Mouse (Mus musculus): ENCODE data around the gene Pom121l2. TPM values are rescaled to one million over a fixed set of nuclear protein-coding genes. Genes with fewer than 3 reads are reported as not detected.

Gene Pom121l2
- total RNA-seq, 4 experiments from 2014 or later = not detected

Small RNA genes lying within 50 kb of the gene (microRNA-seq; reads per million reads assigned to microRNA genes)
- gene Gm44390 = not detected

Other genes with a start within 250 kb of the Pom121l2 start
- 1 to 10 TPM in 1 of 4 experiments, under 1 TPM in 2, not detected in 1; 0.67 to 1.6 (median 0.90) TPM for gene Hist1h4j, start 246.1 kb upstream of the Pom121l2 start, total RNA-seq (2022)
- gene Hist1h4k, start 230.7 kb upstream of the Pom121l2 start, total RNA-seq (2022) = 10 to 100 TPM in 1 of 4 experiments, 1 to 10 TPM in 3; 5.0 to 10.8 (median 6.7) TPM
- not detected for gene Hist1h2ak, start 227.4 kb upstream of the Pom121l2 start, total RNA-seq (2022)
- 1 to 10 TPM in 2 of 4 experiments, not detected in 2; 1.5 to 1.8 TPM for gene Hist1h2bn, start 227.1 kb upstream of the Pom121l2 start, total RNA-seq (2022)
- gene Hist1h1b, start 200.6 kb upstream of the Pom121l2 start, total RNA-seq (2022) = 1 to 10 TPM in 1 of 4 experiments, under 1 TPM in 2, not detected in 1; 0.40 to 1.2 (median 0.70) TPM
- gene Hist1h3i, start 197.8 kb upstream of the Pom121l2 start, total RNA-seq (2022) = 10 to 100 TPM in 3 of 4 experiments, 1 to 10 TPM in 1; 9.4 to 19.6 (median 16.7) TPM
- not detected for gene Hist1h2an, start 194.0 kb upstream of the Pom121l2 start, total RNA-seq (2022)
- 1 to 10 TPM in 1 of 4 experiments, under 1 TPM in 1, not detected in 2; 0.73 to 2.1 TPM for gene Hist1h2bp, start 193.7 kb upstream of the Pom121l2 start, total RNA-seq (2022)
- 10 to 100 TPM; 13.3 to 26.7 (median 21.1) TPM for gene Hist1h2bq, start 171.0 kb upstream of the Pom121l2 start, total RNA-seq (2022)
- gene Hist1h2ao, start 170.7 kb upstream of the Pom121l2 start, total RNA-seq (2022) = 1 to 10 TPM in 1 of 4 experiments, not detected in 3; 3.4 TPM
- 10 to 100 TPM; 49.7 to 72.4 (median 56.2) TPM for gene Hist1h4m, start 169.4 kb upstream of the Pom121l2 start, total RNA-seq (2022)
- 10 to 100 TPM in 1 of 4 experiments, 1 to 10 TPM in 1, not detected in 2; 9.2 to 18.0 TPM for gene Hist1h4n, start 149.0 kb upstream of the Pom121l2 start, total RNA-seq (2022)
- 1 to 10 TPM in 2 of 4 experiments, not detected in 2; 1.4 to 2.6 TPM for gene Hist1h2ap, start 147.7 kb upstream of the Pom121l2 start, total RNA-seq (2022)
- 10 to 100 TPM; 13.3 to 26.6 (median 21.0) TPM for gene Hist1h2br, start 147.5 kb upstream of the Pom121l2 start, total RNA-seq (2022)
- gene Zfp184, start 36.1 kb upstream of the Pom121l2 start, total RNA-seq (2022) = 1 to 10 TPM in 1 of 4 experiments, under 1 TPM in 3; 0.48 to 1.4 (median 0.80) TPM
- gene Prss16, start 28.5 kb downstream of the Pom121l2 start, total RNA-seq (2022) = not detected
- gene Hist1h2ah, start 54.4 kb downstream of the Pom121l2 start, total RNA-seq (2022) = 1 to 10 TPM in 3 of 4 experiments, not detected in 1; 3.0 to 6.5 (median 5.3) TPM
- 1 to 10 TPM in 1 of 4 experiments, under 1 TPM in 1, not detected in 2; 0.75 to 7.0 TPM for gene Hist1h2bk, start 54.7 kb downstream of the Pom121l2 start, total RNA-seq (2022)
- 10 to 100 TPM; 28.5 to 37.8 (median 35.7) TPM for gene Hist1h4i, start 60.2 kb downstream of the Pom121l2 start, total RNA-seq (2022)
- gene Hist1h2ag, start 61.8 kb downstream of the Pom121l2 start, total RNA-seq (2022) = 1 to 10 TPM in 3 of 4 experiments, not detected in 1; 2.3 to 4.2 (median 2.6) TPM
- 1 to 10 TPM in 2 of 4 experiments, under 1 TPM in 2; 0.75 to 2.9 (median 1.3) TPM for gene Hist1h2bj, start 62.0 kb downstream of the Pom121l2 start, total RNA-seq (2022)
- gene Vmn1r188, start 103.2 kb downstream of the Pom121l2 start, total RNA-seq (2022) = not detected
- not detected for gene Vmn1r189, start 124.6 kb downstream of the Pom121l2 start, total RNA-seq (2022)
- gene Vmn1r191, start 202.8 kb downstream of the Pom121l2 start, total RNA-seq (2022) = not detected
- not detected for gene Vmn1r192, start 209.9 kb downstream of the Pom121l2 start, total RNA-seq (2022)
- gene Vmn1r193, start 242.0 kb downstream of the Pom121l2 start, total RNA-seq (2022) = not detected

Data from gastrocnemius, adult 8-10 months (tissue).